Mouse (Mus musculus): Measurements from ENCODE around the gene Cdc42ep2.
A peak's percentile ranks its signal among the peaks of the same experiment; 100 is the strongest.

Gene Cdc42ep2

GRCm38 (mm10) chr19:5924713-5925093 lies at the start of gene Cdc42ep2:
Gene Cdc42ep2, minus strand, starts transcription at chr19:5924816.
- peak; percentile 98 for DNase-seq

DNA sequence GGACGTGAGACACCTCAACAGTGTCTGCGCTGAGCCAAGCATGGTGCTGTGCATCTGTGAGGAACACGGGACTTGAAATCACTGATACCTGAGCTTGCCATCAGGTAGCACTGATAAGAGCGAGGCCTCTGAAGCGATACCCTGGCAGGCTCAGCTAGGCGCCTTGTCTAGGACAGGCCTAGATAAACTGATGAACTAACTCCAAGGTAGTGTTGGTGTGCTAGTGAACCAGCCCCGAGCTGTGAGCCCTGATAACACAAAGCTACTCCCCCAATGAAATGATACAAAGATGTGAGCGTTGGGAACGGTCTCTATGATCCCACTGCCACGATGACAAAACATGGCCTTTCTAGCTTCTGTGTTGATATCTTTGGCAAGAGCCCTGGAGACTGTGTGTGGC lies 43.0 kb upstream of the Cdc42ep2 start:
- DNase-seq: no peak

DNA sequence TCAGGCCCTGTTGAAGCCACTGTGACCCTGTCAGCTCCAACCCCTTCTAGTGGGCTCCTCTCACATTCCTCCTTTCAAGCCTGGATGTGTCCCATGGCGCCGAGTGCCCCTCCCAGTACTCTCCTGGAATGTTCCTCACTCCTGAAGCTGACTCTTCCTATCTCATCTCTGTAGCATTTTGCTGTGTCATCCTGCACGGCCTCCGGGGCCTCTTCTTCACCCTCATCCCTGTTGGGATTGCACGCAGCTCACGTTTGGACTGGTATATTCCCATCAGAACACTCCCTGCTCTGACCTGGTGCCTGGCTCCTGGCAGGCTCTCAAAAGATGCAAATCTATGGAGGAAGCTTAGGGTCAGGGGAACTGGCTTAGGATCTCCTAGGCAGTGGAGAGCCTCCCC lies 42.2 kb upstream of the Cdc42ep2 start:
- no peak for DNase-seq

DNA sequence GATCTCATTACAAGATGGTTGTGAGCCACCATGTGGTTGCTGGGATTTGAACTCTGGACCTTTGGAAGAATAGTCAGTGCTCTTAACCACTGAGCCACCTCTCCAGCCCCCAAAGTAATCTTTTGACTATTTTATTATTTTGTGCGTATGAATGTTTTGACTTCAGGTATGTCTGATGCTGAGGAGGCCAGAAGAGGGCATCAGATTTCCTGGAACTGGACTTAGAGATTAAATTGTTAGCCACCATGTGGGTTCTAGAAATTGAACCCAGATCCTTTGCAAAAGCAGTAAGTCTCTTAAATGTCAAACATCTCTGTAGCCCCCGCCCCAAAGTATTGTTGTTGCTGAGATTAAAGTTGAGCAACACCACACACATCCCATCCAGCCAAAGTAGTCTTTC lies 41.3 kb upstream of the Cdc42ep2 start:
- no peak for DNase-seq

DNA sequence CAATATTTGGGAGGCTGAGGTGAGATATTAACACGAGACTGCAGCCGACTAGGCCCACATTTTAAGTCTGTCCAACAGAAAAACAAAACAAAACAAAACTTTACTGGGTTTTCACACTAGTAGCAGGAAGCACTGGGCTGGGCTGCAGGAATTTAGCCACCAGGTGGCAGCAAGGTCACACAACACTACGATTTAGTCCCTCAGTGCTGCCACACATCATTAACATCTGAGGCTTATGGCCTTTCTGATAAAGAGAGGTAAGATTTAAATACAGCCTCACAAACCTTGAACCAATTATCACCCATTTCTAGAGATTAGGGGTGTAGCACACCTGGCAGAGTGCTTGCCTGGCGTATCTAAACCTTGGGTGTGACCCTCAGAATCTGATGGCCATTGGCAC lies 40.7 kb upstream of the Cdc42ep2 start:
- peak; percentile 86 for DNase-seq

GRCm38 (mm10) chr19:5964804-5965203 lies 40.2 kb upstream of the Cdc42ep2 start:
- DNase-seq: no peak

DNA sequence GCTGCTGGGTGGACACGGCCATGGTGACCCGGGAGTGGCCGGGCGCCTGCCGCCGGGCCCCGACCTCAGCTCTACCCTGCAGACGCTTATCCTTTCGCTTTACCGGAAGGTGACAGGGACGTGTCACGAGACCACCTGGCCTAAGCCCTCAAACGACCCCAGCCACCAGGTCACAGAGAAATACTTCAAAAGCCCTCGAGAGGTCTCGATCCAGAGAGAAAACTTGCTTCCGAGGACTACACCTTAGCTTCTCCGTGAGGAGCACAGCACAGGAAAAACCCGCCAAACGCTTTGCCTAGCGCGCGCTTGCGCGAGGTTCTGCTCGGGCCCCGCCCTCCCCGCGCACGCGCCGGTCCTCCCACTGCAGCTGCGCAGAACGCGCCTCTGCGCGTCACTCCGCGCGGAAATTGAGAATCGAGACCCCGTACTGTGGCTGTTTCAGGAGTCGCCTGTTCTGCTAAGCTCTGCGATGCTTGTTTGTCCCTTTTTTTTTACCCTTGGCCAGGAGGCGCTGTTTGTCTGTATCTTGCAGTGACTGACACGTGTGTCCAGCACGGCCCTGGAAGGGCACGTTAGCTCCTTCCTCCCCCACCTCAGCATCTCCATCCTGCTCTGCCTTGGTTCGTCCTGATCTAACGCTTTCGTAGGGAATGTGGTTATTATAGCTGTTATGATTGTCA lies 39.4 kb upstream of the Cdc42ep2 start, which contains the start of gene Pola2:
Gene Pola2, minus strand, starts transcription at position 320 of the 680 bp plus-strand sequence.
- peak; percentile 91 for DNase-seq

DNA sequence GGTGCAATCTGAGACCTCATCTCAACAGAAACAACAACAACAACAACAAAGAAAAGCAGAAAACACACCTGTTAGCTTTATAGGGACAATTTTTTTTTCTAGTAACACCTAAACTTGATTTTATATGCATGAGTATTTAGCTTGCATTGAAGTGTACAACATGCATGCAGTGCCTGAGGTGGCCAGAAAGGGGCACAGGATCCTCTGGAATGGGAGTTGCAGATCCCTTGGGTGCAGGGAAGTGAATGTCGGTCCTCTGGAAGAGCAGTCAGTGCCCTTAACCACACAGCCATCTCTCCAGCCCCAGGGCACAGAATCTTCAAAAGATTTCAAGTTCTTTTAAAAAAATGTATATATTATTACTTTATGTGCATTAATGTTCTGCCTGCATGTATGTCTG lies 38.0 kb upstream of the Cdc42ep2 start:
- DNase-seq: no peak

DNA sequence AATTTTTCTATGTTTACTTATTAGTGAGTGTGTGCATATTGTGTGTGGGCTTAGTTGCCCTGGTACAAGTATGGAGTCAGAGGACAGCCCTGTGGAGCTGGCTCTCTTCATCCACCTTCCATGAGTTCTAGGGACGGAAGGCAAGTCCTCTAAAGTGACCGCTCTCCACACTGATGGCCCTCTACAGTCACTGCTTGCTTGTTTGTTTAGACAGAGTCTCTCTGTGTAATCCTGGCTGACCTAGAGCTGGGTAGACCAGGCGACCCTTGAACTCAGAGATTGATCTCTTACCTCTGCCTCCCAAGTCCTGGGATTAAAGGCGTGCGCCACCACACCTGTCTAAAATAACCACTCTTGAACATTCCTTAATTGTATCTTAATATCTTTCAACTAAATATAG lies 32.8 kb upstream of the Cdc42ep2 start:
- DNase-seq: no peak

DNA sequence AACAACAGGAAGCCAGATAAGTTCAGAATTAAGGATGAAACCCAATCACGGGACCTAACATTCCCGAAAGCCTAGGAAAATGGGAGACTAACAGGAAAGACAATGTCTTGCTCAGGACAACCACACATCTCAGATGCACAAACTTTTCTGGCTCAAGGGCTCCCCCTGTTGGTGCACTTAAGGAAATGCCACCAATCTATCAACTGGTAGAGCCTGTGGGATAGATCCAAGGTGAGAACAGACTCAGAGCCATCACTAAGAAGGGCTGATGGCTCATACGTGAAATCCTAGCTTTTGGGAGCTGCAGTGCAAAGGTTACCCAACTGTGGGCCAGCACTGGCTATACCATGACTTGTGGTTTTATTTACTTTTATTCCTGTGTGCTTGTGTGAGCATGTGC lies 32.1 kb upstream of the Cdc42ep2 start:
- peak; percentile 90 for DNase-seq

DNA sequence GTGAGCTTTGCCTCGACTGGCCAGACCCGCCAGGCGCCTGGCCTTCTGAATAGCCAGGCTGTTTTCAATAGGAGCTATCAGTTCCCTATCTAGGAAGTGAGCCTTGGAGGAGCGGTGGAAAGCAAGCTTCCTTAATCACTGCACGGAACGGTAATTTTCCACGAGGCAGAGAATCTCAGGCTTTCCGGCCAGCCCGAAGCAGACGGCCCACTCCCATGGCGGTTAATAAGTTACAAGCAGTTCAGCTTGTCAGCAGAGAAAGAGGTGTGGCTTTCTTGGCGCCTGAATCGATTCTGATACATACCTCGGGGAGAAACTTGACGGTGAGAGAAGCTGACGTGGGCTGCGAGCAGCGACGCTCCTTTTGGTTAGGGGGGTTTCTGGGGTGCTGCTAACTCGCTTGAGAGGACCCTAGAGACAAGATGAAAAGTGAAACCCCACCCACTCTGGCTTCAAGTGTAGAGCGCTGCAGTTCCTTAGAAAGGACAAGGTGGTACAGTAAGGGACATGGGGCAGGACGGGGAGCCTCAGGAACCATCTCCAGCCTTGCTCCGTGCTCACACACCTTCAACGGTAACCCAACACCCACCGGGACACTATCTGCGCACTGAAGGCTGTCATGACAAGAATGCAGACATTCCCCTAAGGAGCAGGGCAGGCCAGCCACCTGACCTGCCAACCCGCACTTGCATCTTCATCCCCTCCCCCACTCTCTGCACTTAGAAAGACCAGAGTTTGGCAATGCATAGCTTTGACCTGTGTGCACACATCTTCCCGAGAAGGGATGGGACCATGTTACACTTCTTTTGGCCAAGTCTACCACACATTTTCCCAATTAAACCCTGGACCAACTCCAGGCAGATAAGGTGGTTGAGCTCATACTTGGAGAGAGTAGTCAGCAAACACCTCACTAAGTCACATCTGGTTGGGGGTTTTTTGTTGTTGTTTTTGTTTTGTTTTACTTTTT lies 31.4 kb upstream of the Cdc42ep2 start:
- DNase-seq: no peak

DNA sequence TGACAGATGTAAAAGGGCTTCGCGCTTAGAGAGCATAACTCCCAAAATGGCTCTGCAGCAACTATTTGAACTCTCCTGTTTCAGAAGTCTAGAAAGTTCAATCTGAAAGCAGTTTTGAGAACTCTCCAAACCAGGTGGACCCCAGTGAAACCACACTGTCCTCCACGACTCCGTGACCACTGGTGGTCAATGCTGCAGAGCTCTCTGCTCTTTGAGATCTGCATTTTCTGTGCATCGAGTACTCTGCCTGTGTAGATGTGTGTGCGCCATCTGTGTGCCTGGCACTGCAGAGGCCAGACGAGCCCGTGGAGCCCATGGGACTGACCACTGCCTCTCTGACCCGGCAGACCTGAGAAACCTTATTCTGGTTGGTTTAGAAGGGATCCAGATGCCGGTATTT lies 30.3 kb upstream of the Cdc42ep2 start:
- DNase-seq: no peak

- no peak for DNase-seq
Observed at GRCm38 (mm10) chr19:5954031-5954710, 29.6 kb upstream of the Cdc42ep2 start.

DNA sequence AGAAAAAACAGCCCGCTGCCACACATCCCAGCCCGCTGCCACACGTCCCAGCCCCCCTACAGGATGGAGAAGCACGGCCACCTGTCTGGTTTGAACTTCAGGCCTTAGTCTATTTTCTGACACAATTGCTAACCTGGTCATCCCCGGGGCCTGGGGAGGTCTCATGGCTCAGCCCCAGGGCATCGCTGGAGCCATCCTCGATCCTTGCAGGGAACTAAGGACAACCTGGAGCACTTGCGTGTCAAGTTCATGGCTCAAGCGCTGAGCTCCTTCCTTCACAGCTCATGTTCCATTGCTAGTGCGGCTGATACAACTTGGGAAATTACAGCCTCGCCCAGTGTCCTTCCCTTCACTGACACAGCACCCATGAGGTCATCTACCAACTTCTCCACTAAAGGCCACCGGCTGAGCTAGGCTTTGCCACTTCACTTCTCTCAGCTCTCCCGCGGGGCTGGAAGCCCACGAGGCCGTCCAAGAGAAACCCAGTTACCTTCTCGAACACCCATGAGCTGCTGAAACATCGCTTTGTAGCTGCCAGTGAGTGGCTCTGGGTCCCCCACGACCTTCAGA lies 28.7 kb upstream of the Cdc42ep2 start:
- DNase-seq: no peak

GRCm38 (mm10) chr19:5952071-5952691 lies 27.6 kb upstream of the Cdc42ep2 start:
- peak; percentile 60 for DNase-seq

- no peak for DNase-seq
Observed at GRCm38 (mm10) chr19:5951631-5952030, 27.0 kb upstream of the Cdc42ep2 start.

DNA sequence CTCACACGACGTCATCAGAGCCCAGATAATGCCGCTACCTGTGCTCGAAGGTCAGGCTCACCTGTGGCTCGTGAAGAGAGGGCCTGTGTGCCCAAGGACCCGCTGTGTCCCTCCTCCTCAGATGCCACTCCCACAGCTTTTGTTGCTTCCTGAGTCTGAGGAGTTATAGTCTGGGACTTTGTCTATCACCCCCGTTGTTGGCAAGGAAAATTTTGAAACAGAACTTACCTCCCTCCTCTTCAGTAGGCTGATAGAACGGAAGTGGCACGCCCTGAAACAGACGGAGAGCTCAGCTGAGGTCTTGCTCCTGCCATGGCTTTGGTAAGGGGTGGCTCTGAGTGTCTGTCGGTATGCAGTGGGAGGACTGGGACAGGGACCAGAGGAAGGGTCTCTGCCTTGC lies 25.6 kb upstream of the Cdc42ep2 start:
- DNase-seq: no peak

DNA sequence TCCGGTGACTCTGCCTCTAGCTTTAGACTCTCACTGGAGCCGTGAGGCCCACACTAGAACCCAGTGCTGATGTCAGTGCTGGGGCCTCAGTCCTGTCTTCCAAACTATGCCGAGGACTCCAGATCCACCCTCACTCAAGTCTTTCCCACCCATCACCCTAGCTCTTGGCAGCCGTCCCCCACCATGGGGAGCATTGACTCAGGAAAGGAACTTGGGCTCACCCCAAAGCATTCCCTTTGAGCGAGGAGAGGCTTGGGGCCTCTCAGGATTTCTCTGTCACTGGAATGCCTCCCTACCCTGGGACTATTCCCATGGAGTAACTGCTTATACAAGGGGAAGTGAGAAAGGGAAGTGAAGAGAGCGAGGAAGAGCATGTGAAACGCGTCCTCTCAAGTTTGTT lies 21.3 kb upstream of the Cdc42ep2 start:
- DNase-seq: peak; percentile 55

DNA sequence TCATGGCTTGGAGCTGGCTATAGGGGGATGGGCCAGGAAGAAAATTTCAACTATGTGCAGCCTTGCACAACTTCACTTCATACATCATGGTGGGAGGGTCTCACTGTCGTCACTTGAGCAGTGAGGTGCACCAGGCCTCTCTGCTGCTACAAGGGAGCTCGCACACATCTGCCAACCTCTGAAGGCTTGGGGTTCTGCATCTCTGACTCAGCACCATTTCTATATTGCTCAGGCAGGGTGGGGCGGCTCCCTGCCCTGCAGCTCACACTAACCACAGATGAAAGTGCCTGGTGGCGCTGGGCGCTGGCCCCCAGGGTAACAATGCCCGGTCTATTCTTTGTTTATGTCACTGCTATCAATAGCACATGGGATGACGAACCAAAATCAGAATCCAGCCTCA lies 20.4 kb upstream of the Cdc42ep2 start:
- peak; percentile 58 for DNase-seq

DNA sequence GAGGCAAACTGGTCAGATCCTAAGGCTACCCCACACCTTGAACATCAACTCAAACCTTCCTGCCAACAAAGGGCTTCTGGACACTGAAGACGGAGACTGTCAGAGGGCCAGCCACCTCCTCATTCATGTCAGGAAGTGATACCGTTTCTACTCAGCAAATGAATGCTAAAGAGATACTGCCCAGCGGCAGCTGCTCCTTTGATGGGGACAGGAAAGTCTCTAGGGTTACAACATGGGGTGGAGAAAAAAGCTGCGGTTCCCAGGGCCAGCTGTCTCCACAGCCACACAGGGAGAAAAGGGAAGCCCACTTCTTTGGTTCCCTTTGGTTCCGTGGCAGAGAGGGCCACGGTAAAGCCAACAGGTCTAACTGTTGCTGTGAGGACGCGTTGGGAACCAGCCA lies 19.5 kb upstream of the Cdc42ep2 start:
- DNase-seq: no peak

GRCm38 (mm10) chr19:5943404-5943803 lies 18.8 kb upstream of the Cdc42ep2 start:
- DNase-seq: no peak

- DNase-seq: no peak
Observed at GRCm38 (mm10) chr19:5942581-5942980, 18.0 kb upstream of the Cdc42ep2 start.

- no peak for DNase-seq
Observed at GRCm38 (mm10) chr19:5940656-5941055, 16.0 kb upstream of the Cdc42ep2 start.
